Mouse (Mus musculus): ENCODE results near the gene Ugt1a5.

The Ugt1a5 gene

GRCm38 (mm10) chr1:88199996-88200395 is 34.2 kb downstream of the Ugt1a5 start:
- CTCF ChIA-PET: no interaction called here

GRCm38 (mm10) chr1:88200456-88200855 is 34.6 kb downstream of the Ugt1a5 start, which contains the start of gene Ugt1a2:
Gene Ugt1a2 (plus strand): TSS chr1:88200601.
- CTCF ChIA-PET: no interaction called here

- CTCF ChIA-PET: no interaction called here
These were observed 39.6 kb downstream of the Ugt1a5 start, which contains the start of gene Dnajb3 for GRCm38 (mm10) chr1:88205294-88205922. Gene Dnajb3 (minus strand): TSS chr1:88205782.

DNA sequence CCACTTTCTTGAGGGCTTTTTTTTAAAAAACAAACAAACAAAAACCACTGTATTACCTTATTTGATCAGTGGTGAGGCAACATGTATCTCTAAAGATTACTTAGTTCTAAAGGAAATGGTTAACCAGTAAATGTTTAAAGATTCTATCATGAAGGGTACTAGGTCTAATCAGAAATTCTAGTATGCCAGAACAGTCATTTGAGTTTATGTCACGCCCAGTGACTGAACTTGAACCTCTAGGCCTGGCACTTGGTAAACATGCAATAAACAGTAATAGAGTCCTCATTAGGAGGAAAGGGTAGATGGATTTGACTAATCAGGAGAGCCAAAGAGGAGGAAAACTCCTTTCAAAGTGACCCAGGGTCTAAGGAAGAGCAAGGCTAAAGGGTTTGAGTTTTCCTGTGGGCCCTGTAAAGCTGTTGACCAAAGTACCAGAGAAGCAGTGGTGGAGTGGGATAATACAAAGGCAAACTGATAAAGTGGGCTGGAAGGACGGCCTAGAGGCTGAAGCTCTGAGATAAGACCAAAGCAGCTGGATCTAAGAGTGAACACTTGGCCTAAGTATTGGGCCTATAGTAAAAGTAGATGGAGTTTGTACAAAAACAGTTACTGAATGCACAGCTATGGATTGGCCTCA is 41.1 kb downstream of the Ugt1a5 start:
- CTCF ChIA-PET: no interaction called here

- CTCF ChIA-PET: no interaction called here
These were observed 46.0 kb downstream of the Ugt1a5 start, which contains the start of gene Ugt1a1 for GRCm38 (mm10) chr1:88211812-88212211. Gene Ugt1a1 (plus strand): TSS chr1:88211959.

DNA sequence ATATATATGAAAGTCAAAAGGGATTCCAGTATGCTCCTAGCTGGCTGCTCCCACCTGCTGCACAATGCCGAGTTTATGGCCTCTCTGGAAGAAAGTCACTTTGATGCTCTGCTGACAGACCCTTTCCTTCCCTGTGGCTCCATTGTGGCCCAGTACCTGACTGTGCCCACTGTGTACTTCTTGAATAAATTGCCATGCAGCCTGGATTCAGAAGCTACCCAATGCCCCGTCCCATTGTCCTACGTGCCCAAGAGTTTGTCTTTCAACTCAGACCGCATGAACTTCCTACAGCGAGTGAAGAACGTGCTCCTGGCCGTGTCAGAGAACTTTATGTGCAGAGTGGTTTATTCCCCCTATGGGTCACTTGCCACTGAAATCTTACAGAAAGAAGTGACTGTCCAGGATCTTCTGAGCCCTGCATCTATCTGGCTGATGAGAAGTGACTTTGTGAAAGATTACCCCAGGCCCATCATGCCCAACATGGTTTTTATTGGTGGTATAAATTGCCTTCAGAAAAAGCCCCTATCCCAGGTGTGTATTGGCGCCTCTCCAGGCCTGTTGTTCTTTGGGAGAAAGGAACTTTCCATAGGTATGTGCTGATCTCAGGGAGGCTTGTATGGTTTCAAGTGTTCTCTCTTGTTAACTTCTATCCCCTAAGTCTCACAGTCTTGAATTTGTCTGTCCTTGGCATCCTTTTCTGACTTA is 46.7 kb downstream of the Ugt1a5 start:
- CTCF ChIA-PET: no interaction called here

- CTCF ChIA-PET: no interaction called here
These were observed 47.2 kb downstream of the Ugt1a5 start for GRCm38 (mm10) chr1:88213061-88213460.

- CTCF ChIA-PET: no interaction called here
These were observed 48.1 kb downstream of the Ugt1a5 start for GRCm38 (mm10) chr1:88213766-88214461.

DNA sequence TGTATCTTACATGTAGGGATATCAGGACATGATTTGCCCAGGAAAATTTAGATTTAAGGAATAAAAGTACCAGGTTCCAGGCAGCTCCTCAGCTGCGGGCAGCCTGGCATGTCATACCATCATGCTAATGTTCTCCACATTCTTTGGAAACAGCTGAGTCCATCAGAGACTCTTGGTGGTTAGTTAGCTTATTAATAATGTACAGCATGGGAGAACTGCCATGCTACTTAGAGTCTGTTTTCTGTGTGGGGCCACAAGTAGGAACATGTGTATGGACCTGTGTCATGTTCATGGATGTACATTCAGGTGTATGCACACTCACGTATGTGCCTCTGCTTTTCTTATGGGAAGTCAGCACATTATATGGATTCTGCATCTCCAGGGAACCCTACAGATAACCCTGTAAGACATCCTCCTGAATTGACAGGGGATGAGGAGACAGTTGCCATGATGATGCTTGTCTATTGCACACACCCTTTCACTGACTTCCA is 48.7 kb downstream of the Ugt1a5 start:
- CTCF ChIA-PET: no interaction called here

DNA sequence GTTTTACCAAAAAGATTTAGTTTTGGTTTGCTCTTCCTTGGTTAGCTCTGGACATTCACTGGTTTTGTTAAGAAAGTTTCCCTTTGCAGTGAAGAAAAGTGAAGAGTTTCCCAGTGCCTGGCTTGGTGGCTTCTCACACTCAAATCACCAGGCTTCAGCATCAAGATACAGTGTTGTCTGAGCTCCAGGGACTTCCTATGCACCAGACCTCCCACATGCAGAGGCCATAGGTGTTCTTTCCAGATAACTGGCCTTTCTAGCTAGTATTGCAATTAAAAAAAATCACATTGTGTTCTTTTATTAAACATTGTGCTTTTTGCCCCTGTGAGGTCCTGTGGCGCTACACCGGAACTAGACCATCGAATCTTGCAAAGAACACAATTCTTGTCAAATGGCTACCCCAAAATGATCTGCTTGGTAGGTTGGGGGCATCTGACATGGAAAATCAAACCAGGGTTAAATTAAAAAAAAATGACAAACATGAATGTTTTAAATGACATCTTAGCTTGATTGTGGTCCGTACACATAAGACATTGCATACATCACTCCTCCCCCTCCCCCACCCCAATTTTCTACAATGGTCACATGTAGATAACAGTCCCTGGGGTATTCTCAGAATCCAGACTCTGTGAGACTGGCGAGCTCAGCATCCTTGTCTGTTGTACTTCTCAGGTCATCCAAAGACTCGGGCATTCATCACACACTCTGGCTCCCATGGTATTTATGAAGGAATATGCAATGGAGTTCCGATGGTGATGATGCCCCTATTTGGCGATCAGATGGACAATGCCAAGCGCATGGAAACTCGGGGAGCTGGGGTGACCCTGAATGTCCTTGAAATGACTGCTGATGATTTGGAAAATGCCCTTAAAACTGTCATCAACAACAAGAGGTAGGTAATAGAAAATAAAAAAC is 49.9 kb downstream of the Ugt1a5 start:
- CTCF ChIA-PET: no interaction called here

DNA sequence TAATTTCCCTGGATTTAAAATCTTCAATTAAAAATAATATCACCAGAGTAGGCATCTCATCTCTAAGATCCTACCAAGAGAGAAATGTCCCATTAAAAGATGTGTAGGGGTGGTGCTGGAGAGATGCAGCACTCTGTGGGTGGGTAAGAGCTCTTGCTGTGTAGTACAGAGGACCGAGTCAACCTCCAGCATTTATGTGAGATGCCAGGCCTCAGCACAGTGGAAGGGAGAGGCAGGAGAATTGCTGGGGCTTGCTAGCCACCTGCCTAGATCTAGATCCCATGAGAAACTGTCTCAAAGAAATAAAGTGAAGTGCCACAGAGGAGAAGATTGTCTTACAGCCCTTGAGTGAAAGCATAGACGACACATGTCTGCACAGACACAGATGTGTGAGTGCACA is 50.7 kb downstream of the Ugt1a5 start:
- CTCF ChIA-PET: no interaction called here

GRCm38 (mm10) chr1:88217144-88217543 is 51.3 kb downstream of the Ugt1a5 start:
- CTCF ChIA-PET: no interaction called here

GRCm38 (mm10) chr1:88217576-88217975 is 51.8 kb downstream of the Ugt1a5 start:
- CTCF ChIA-PET: no interaction called here

DNA sequence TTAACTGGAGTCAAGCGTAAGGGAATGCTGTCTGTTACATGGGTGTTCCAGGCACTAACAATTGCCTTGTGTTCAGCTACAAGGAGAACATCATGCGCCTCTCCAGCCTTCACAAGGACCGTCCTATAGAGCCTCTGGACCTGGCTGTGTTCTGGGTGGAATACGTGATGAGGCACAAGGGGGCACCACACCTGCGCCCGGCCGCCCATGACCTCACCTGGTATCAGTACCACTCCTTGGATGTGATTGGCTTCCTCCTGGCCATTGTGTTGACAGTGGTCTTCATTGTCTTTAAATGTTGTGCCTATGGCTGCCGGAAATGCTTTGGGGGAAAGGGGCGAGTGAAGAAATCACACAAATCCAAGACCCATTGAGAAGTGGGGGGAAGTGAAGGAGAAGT is 52.2 kb downstream of the Ugt1a5 start:
- CTCF ChIA-PET: no interaction called here

DNA sequence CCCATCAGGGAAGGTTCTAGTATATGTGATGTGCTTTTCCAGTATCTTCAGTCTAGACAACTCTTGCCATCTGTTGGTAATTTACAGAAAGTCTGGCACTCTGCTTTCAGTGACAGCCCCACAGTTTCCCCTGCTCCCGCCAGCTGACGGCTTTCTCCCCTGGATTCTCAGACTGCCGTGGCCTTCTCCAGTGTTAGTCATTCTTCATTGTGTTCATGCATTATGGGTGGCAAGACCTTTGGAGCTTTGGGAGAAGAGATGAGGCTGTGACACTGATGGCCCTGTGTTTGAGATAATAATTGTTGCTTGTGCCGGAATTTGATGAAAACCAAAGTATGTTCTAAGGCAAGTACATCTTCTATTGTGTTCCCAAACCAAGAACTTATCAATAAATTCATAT is 52.8 kb downstream of the Ugt1a5 start:
- CTCF ChIA-PET: no interaction called here

GRCm38 (mm10) chr1:88219054-88219453 is 53.2 kb downstream of the Ugt1a5 start:
- CTCF ChIA-PET: no interaction called here

GRCm38 (mm10) chr1:88220336-88220735 is 54.5 kb downstream of the Ugt1a5 start:
- CTCF ChIA-PET: no interaction called here

- CTCF ChIA-PET: no interaction called here
These were observed 56.4 kb downstream of the Ugt1a5 start for GRCm38 (mm10) chr1:88222216-88222615.

- CTCF ChIA-PET: interaction anchor here (0.6 kb wide), 3 partner anchors 53 to 933 kb away, joined by 4 to 7 read pairs (median 4); no protein-coding TSS in a partner anchor
These were observed 57.3 kb downstream of the Ugt1a5 start for GRCm38 (mm10) chr1:88223011-88223515.

GRCm38 (mm10) chr1:88223591-88223990 is 57.8 kb downstream of the Ugt1a5 start:
- CTCF ChIA-PET: no interaction called here
